Mouse (Mus musculus) ES-Bruce4 (cell line): Measurements from ENCODE around the gene Slc25a31.

ENCODE experiments used
- CTCF ChIP-seq: IDR thresholded peaks from one replicate; pipeline ENCODE4 v1.8.1; 2011; ENCODE audit warnings: low read depth, low read length
- EP300 ChIP-seq: IDR thresholded peaks from 2 replicates; pipeline ENCODE4 v1.6.1; 2011; ENCODE audit warnings: low read depth, low read length; ENCODE audit not compliant: insufficient read depth
- POLR2A ChIP-seq: IDR thresholded peaks from one replicate; pipeline ENCODE4 v1.8.1; 2011; ENCODE audit warnings: low read length; ENCODE audit not compliant: insufficient read depth

DNA sequence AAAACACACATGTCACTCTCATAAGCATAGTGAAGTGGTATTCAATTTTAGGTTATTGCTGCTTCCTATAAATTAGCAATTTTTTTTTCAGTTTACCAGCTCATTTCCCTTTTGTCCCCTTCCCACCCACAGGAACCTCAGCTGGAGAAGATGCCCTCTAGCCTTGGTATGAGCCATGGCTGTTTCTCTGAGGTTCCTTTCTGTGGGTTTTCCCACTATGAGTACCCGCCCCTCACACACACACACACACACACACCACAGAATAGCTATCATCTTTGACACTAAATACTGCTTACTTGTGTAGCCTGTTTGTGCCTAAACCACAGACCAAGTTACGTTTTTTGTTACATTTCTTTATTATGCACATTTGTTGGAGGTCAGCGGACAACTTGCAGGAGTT lies 39.3 kb upstream of the Slc25a31 start:
- TF ChIP-seq POLR2A, result no peak
- no peak for TF ChIP-seq EP300
- TF ChIP-seq CTCF, result no peak
